Mouse (Mus musculus): Measurements from ENCODE around the gene Tenm4. TPM values are rescaled to one million over a fixed set of nuclear protein-coding genes. Genes with fewer than 3 reads are reported as not detected.

Gene Tenm4
- polyA plus RNA-seq, 1 experiment from 2014 or later: 0.68 TPM

DNA sequence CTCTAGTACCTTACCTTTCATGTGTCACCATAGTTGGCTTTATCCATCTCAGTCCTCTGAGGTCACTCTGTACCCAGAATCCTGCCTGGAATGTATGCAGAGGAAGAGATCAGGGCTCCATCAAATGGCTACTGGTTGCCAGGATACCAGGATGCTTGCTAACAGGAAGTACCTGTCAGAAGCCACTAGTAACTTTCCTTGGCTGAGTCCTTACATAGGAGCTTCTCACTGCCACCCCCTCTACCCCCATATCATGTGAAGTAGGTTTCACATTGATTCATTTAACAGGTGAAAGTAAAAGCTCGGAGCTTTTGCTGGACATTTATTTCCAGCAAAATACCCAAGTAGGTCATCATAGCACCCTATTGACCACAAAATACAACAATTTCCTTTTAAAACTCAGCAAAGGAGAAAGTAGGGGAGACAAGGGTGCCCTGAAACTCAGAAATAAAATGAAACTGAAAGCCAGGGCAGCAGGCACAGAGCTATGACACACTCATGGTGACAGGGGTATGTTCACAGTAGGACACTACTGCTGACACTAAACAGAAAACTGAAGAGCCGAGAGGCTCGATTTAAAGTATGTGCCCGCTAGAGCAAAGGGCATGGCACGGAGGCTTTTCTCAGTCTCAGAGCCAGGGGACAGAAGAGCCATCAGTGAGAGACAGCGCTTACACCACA, 647.3 kb downstream of the Tenm4 start:
- Histone ChIP-seq H3K36me3 (replicated peaks; ENCODE audit: insufficient read depth, low read length) (no peaks in the 10 kb centered on the region), H3K27me3 (ENCODE audit: insufficient read depth, low read length) (no peaks in the 10 kb centered on the region), H3K4me1 (ENCODE audit: insufficient read depth) (peaks cover 6% of the 10 kb centered on the region; the same call in 1 of the 2 replicates), H3K27ac (ENCODE audit: low read depth) (no peak overlapping the region), H3K4me2 (ENCODE audit: low read depth, low read length) (no peak overlapping the region), H3K9me3 (ENCODE audit: low read length) (no peaks in the 10 kb centered on the region), H3K9ac (replicated peaks) (no peak overlapping the region), H3K4me3 (ENCODE audit: low read depth, low read length) (no peak overlapping the region)
- no peak for ATAC-seq
- DNase-seq: no peak
- TF ChIP-seq CTCF (IDR thresholded peaks at IDR 0.05; ENCODE audit: low read depth) (no peak), EP300 (IDR thresholded peaks at IDR 0.05; ENCODE audit: low read depth) (no peak)
- WGBS (ENCODE audit: insufficient replicate concordance): 76% methylated on average over 6 of the region's 6 CpGs

GRCm38 (mm10) chr7:96819538-96819937, 648.5 kb downstream of the Tenm4 start:
- TF ChIP-seq CTCF (IDR thresholded peaks at IDR 0.05; ENCODE audit: low read depth) (no peak), EP300 (IDR thresholded peaks at IDR 0.05; ENCODE audit: low read depth) (no peak)
- no peaks in the 10 kb centered on the region for H3K9me3 ChIP-seq (ENCODE audit: low read length)
- ATAC-seq (no peak), DNase-seq (no peak)
- H3K36me3 ChIP-seq (replicated peaks; ENCODE audit: insufficient read depth, low read length): no peaks in the 10 kb centered on the region
- H3K9ac ChIP-seq (replicated peaks): no peak overlapping the region
- H3K4me2 ChIP-seq (ENCODE audit: low read depth, low read length): no peak overlapping the region
- no peak overlapping the region for H3K4me3 ChIP-seq (ENCODE audit: low read depth, low read length)
- no peaks in the 10 kb centered on the region for H3K27me3 ChIP-seq (ENCODE audit: insufficient read depth, low read length)
- H3K4me1 ChIP-seq (ENCODE audit: insufficient read depth): peaks cover 5% of the 10 kb centered on the region; the same call in 1 of the 2 replicates
- 78% methylated on average over 3 of the region's 3 CpGs for WGBS (ENCODE audit: insufficient replicate concordance)
- no peak overlapping the region for H3K27ac ChIP-seq (ENCODE audit: low read depth)

GRCm38 (mm10) chr7:96820343-96820742, 649.3 kb downstream of the Tenm4 start:
- H3K9me3 ChIP-seq (ENCODE audit: low read length): no peaks in the 10 kb centered on the region
- TF ChIP-seq EP300 (IDR thresholded peaks at IDR 0.05; ENCODE audit: low read depth): no peak
- no peak for DNase-seq
- no peaks in the 10 kb centered on the region for H3K36me3 ChIP-seq (replicated peaks; ENCODE audit: insufficient read depth, low read length)
- no peak overlapping the region for H3K4me2 ChIP-seq (ENCODE audit: low read depth, low read length)
- no peak for ATAC-seq
- no peak overlapping the region for H3K27ac ChIP-seq (ENCODE audit: low read depth)
- no peaks in the 10 kb centered on the region for H3K27me3 ChIP-seq (ENCODE audit: insufficient read depth, low read length)
- peaks cover 4% of the 10 kb centered on the region; the same call in 1 of the 2 replicates for H3K4me1 ChIP-seq (ENCODE audit: insufficient read depth)
- WGBS (ENCODE audit: insufficient replicate concordance): 80% methylated on average over 6 of the region's 6 CpGs
- H3K4me3 ChIP-seq (ENCODE audit: low read depth, low read length): no peak overlapping the region
- no peak overlapping the region for H3K9ac ChIP-seq (replicated peaks)

DNA sequence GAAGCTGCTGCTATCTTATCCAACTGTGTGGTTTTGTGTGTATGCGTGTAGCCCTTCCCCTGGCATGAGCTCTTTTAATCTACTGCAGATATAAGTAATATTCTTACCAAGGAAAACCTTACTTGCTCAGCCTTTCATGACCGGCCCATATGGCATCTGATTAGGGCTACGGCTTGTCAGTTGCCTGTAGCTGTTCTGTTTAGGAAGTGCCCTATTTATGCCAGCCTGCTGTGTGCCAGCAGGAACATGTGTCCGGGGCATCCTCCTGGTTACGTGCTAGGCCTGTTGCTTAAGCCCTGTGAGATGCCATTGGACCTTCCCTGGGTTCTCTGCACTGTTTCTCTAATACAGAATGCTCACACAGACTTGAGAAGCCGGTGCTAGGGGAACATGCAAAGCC, 655.1 kb downstream of the Tenm4 start:
- TF ChIP-seq CTCF (IDR thresholded peaks at IDR 0.05; ENCODE audit: low read depth): no peak
- TF ChIP-seq EP300 (IDR thresholded peaks at IDR 0.05; ENCODE audit: low read depth): no peak
- H3K4me2 ChIP-seq (ENCODE audit: low read depth, low read length): no peak overlapping the region
- no peaks in the 10 kb centered on the region for H3K27me3 ChIP-seq (ENCODE audit: insufficient read depth, low read length)
- WGBS (ENCODE audit: insufficient replicate concordance): 51% methylated on average over 6 of the region's 6 CpGs
- H3K9ac ChIP-seq (replicated peaks): no peak overlapping the region
- no peak overlapping the region for H3K4me3 ChIP-seq (ENCODE audit: low read depth, low read length)
- ATAC-seq (no peak), DNase-seq (no peak)
- no peak overlapping the region for H3K27ac ChIP-seq (ENCODE audit: low read depth)
- H3K9me3 ChIP-seq (ENCODE audit: low read length): peaks cover 2% of the 10 kb centered on the region; the same call in 1 of the 2 replicates
- peaks cover 4% of the 10 kb centered on the region; the same call in 1 of the 2 replicates for H3K36me3 ChIP-seq (replicated peaks; ENCODE audit: insufficient read depth, low read length)
- no peaks in the 10 kb centered on the region for H3K4me1 ChIP-seq (ENCODE audit: insufficient read depth)

DNA sequence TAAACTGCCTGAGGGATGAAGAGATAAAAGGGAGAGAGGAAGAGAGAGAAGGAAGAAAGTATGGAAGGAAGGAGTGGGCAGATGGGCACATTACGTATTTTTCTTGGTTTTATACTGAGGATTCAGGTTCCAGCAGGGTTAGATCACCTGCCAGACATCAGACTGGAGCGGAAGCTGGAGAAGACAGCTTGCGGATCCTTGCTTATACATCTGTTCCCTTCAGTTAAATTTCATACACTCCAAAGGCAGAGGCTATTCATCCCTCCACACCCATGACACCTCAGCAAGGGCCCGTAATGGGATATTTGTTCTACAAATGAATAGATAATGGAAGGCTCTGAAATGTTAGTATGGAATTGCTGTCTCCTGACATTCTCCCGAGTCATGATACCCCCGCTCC, 655.6 kb downstream of the Tenm4 start:
- TF ChIP-seq EP300 (IDR thresholded peaks at IDR 0.05; ENCODE audit: low read depth) (no peak), CTCF (IDR thresholded peaks at IDR 0.05; ENCODE audit: low read depth) (no peak)
- H3K9me3 ChIP-seq (ENCODE audit: low read length): peaks cover 2% of the 10 kb centered on the region; the same call in 1 of the 2 replicates
- H3K27me3 ChIP-seq (ENCODE audit: insufficient read depth, low read length): no peaks in the 10 kb centered on the region
- no peak overlapping the region for H3K4me3 ChIP-seq (ENCODE audit: low read depth, low read length)
- no peak overlapping the region for H3K4me2 ChIP-seq (ENCODE audit: low read depth, low read length)
- ATAC-seq (no peak), DNase-seq (no peak)
- H3K9ac ChIP-seq (replicated peaks): no peak overlapping the region
- H3K36me3 ChIP-seq (replicated peaks; ENCODE audit: insufficient read depth, low read length): peaks cover 4% of the 10 kb centered on the region; the same call in 1 of the 2 replicates
- H3K4me1 ChIP-seq (ENCODE audit: insufficient read depth): no peaks in the 10 kb centered on the region
- WGBS (ENCODE audit: insufficient replicate concordance): 87% methylated on average over 6 of the region's 6 CpGs
- H3K27ac ChIP-seq (ENCODE audit: low read depth): no peak overlapping the region

DNA sequence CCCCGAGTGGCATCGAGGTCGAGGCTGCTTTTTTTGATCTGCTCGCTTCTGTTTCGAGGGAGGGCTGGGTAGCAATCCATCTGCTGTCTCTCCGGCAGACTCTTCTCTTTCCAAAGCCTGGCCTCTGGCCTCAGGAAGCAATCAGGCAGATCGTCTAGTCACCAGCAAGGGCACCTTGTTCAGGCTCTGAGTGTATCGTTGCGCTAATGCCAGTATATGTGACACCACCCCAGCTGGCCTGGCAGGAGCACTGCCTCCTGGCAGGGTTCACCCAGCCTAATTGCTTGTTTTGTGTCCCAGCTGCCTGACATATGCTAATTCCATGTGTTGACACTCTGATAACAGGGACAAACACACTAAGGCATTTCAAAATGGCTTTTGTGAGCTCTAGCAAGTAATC, 661.5 kb downstream of the Tenm4 start:
- H3K9me3 ChIP-seq (ENCODE audit: low read length): peaks cover 2% of the 10 kb centered on the region; the same call in 1 of the 2 replicates
- no peak overlapping the region for H3K27ac ChIP-seq (ENCODE audit: low read depth)
- H3K36me3 ChIP-seq (replicated peaks; ENCODE audit: insufficient read depth, low read length): peaks cover 2% of the 10 kb centered on the region; the same call in 1 of the 2 replicates
- H3K27me3 ChIP-seq (ENCODE audit: insufficient read depth, low read length): no peaks in the 10 kb centered on the region
- H3K9ac ChIP-seq (replicated peaks): no peak overlapping the region
- DNase-seq (no peak), ATAC-seq (no peak)
- WGBS (ENCODE audit: insufficient replicate concordance): 47% methylated on average over 9 of the region's 9 CpGs
- no peak overlapping the region for H3K4me2 ChIP-seq (ENCODE audit: low read depth, low read length)
- H3K4me3 ChIP-seq (ENCODE audit: low read depth, low read length): no peak overlapping the region
- TF ChIP-seq CTCF (IDR thresholded peaks at IDR 0.05; ENCODE audit: low read depth): no peak
- TF ChIP-seq EP300 (IDR thresholded peaks at IDR 0.05; ENCODE audit: low read depth): no peak
- H3K4me1 ChIP-seq (ENCODE audit: insufficient read depth): no peaks in the 10 kb centered on the region

All from liver, postnatal 0 days (tissue).